Mouse (Mus musculus): ENCODE results near the gene Mecr. TPM values are rescaled to one million over a fixed set of nuclear protein-coding genes. Genes with fewer than 3 reads are reported as not detected.
A peak's percentile ranks its signal among the peaks of the same experiment; 100 is the strongest.

The Mecr gene
- total and polyA plus RNA-seq, 2 experiments = 34.8 to 39.4 TPM

- peaks cover 3% of the 10 kb centered on the region; the same call in 1 of the 2 replicates for H3K79me2 ChIP-seq (ENCODE audit: control insufficient read depth, insufficient read depth, low read length)
- DNase-seq (ENCODE audit: extremely low read depth, low read depth, low spot score) = no peak
- TF ChIP-seq CTCF (IDR thresholded peaks at IDR 0.05; ENCODE audit: low read depth, low read length) (no peak), POLR2A (IDR thresholded peaks at IDR 0.05; ENCODE audit: extremely low read depth, insufficient read depth, low read length) (no peak)
- H3K27ac ChIP-seq (replicated peaks; ENCODE audit: insufficient read depth, low read depth, low read length) = peak overlapping the region; percentile 88
- no peaks in the 10 kb centered on the region for H3K27me3 ChIP-seq (ENCODE audit: control insufficient read depth, insufficient read depth, low read length)
- peaks cover 14% of the 10 kb centered on the region for H3K4me1 ChIP-seq (ENCODE audit: control insufficient read depth, insufficient read depth, low read length)
- no peak overlapping the region for H3K9ac ChIP-seq (ENCODE audit: low read depth, low read length)
- H3K36me3 ChIP-seq (ENCODE audit: control insufficient read depth, insufficient read depth, low read length) = peaks cover 48% of the 10 kb centered on the region
- no peak overlapping the region for H3K4me3 ChIP-seq (ENCODE audit: insufficient read depth, low read depth, low read length)
- WGBS = 29% methylated on average over 6 of the region's 6 CpGs
These were observed 55.9 kb downstream of the Mecr start for GRCm38 (mm10) chr4:131899180-131899554.

GRCm38 (mm10) chr4:131901090-131901489 is 57.8 kb downstream of the Mecr start:
- no peak for TF ChIP-seq CTCF (IDR thresholded peaks at IDR 0.05; ENCODE audit: low read depth, low read length)
- no peak for TF ChIP-seq POLR2A (IDR thresholded peaks at IDR 0.05; ENCODE audit: extremely low read depth, insufficient read depth, low read length)
- WGBS = 95% methylated on average over 15 of the region's 15 CpGs
- Histone ChIP-seq H3K36me3 (ENCODE audit: control insufficient read depth, insufficient read depth, low read length) (peaks cover 39% of the 10 kb centered on the region), H3K27me3 (ENCODE audit: control insufficient read depth, insufficient read depth, low read length) (no peaks in the 10 kb centered on the region), H3K9ac (ENCODE audit: low read depth, low read length) (no peak overlapping the region), H3K79me2 (ENCODE audit: control insufficient read depth, insufficient read depth, low read length) (peaks cover 3% of the 10 kb centered on the region; the same call in 1 of the 2 replicates), H3K27ac (replicated peaks; ENCODE audit: insufficient read depth, low read depth, low read length) (no peak overlapping the region), H3K4me3 (ENCODE audit: insufficient read depth, low read depth, low read length) (no peak overlapping the region), H3K4me1 (ENCODE audit: control insufficient read depth, insufficient read depth, low read length) (peaks cover 15% of the 10 kb centered on the region)
- no peak for DNase-seq (ENCODE audit: extremely low read depth, low read depth, low spot score)

DNA sequence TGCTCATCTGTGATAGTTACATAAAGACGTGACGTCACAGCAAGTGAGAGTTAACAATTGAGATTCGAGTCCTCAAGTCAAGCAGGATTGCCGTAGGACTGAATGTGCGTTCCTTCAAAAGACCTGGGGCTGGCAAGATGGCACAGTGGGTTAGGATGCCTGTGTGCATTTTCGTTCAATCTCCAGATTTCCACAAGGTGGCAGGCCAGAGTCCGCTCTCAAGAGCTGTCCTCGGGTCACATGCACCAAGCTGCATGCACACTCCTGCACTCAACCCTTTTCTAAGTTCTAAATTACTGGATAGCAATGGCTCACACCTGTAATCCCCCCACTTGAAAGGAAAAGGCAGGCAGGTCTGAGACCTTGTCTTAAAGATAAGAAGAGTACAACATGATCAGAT is 61.2 kb downstream of the Mecr start:
- Histone ChIP-seq H3K27ac (replicated peaks; ENCODE audit: insufficient read depth, low read depth, low read length) (no peak overlapping the region), H3K4me3 (ENCODE audit: insufficient read depth, low read depth, low read length) (no peak overlapping the region), H3K4me1 (ENCODE audit: control insufficient read depth, insufficient read depth, low read length) (peaks cover 5% of the 10 kb centered on the region; the same call in 1 of the 2 replicates), H3K9ac (ENCODE audit: low read depth, low read length) (no peak overlapping the region), H3K27me3 (ENCODE audit: control insufficient read depth, insufficient read depth, low read length) (no peaks in the 10 kb centered on the region), H3K36me3 (ENCODE audit: control insufficient read depth, insufficient read depth, low read length) (peaks cover 26% of the 10 kb centered on the region), H3K79me2 (ENCODE audit: control insufficient read depth, insufficient read depth, low read length) (no peaks in the 10 kb centered on the region)
- DNase-seq (ENCODE audit: extremely low read depth, low read depth, low spot score) = peak; percentile 53
- peak; percentile 82 for TF ChIP-seq CTCF (IDR thresholded peaks at IDR 0.05; ENCODE audit: low read depth, low read length)
- TF ChIP-seq POLR2A (IDR thresholded peaks at IDR 0.05; ENCODE audit: extremely low read depth, insufficient read depth, low read length) = no peak
- WGBS = 62% methylated on average over 8 of the region's 8 CpGs

DNA sequence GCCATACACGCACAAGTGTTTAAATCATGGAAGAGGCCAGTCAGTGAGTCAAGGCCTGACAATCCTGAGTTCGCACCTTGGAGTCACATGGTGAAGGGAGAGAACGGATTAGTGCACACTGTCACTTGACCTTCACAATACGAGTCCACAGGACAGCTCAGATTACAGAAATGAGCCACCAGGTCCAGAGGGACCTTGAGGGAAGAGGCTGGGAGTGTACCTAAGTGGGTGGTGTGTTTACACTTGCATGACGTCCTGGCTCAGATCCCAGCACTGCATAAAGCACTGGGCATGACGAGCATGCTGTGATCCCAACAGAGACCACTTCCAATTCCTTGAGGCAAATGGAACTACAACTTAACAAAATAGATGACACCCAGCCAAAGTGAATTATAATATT is 63.2 kb downstream of the Mecr start:
- WGBS = 37% methylated on average over 6 of the region's 6 CpGs
- Histone ChIP-seq H3K9ac (ENCODE audit: low read depth, low read length) (no peak overlapping the region), H3K79me2 (ENCODE audit: control insufficient read depth, insufficient read depth, low read length) (no peaks in the 10 kb centered on the region), H3K36me3 (ENCODE audit: control insufficient read depth, insufficient read depth, low read length) (peaks cover 7% of the 10 kb centered on the region), H3K27ac (replicated peaks; ENCODE audit: insufficient read depth, low read depth, low read length) (peak overlapping the region; percentile 22; the same call in 1 of the 2 replicates), H3K4me1 (ENCODE audit: control insufficient read depth, insufficient read depth, low read length) (peaks cover 13% of the 10 kb centered on the region; the same call in 1 of the 2 replicates), H3K27me3 (ENCODE audit: control insufficient read depth, insufficient read depth, low read length) (no peaks in the 10 kb centered on the region), H3K4me3 (ENCODE audit: insufficient read depth, low read depth, low read length) (no peak overlapping the region)
- DNase-seq (ENCODE audit: extremely low read depth, low read depth, low spot score) = peak; percentile 74
- TF ChIP-seq CTCF (IDR thresholded peaks at IDR 0.05; ENCODE audit: low read depth, low read length) (no peak), POLR2A (IDR thresholded peaks at IDR 0.05; ENCODE audit: extremely low read depth, insufficient read depth, low read length) (no peak)

- peaks cover 13% of the 10 kb centered on the region; the same call in 1 of the 2 replicates for H3K4me1 ChIP-seq (ENCODE audit: control insufficient read depth, insufficient read depth, low read length)
- no peak for DNase-seq (ENCODE audit: extremely low read depth, low read depth, low spot score)
- no peaks in the 10 kb centered on the region for H3K27me3 ChIP-seq (ENCODE audit: control insufficient read depth, insufficient read depth, low read length)
- H3K27ac ChIP-seq (replicated peaks; ENCODE audit: insufficient read depth, low read depth, low read length) = no peak overlapping the region
- TF ChIP-seq CTCF (IDR thresholded peaks at IDR 0.05; ENCODE audit: low read depth, low read length) (peak; percentile 54; the same call in 1 of the 2 replicates), POLR2A (IDR thresholded peaks at IDR 0.05; ENCODE audit: extremely low read depth, insufficient read depth, low read length) (no peak)
- no peaks in the 10 kb centered on the region; the same call in 1 of the 2 replicates for H3K36me3 ChIP-seq (ENCODE audit: control insufficient read depth, insufficient read depth, low read length)
- WGBS = 98% methylated on average over 3 of the region's 3 CpGs
- H3K4me3 ChIP-seq (ENCODE audit: insufficient read depth, low read depth, low read length) = no peak overlapping the region
- H3K79me2 ChIP-seq (ENCODE audit: control insufficient read depth, insufficient read depth, low read length) = no peaks in the 10 kb centered on the region
- H3K9ac ChIP-seq (ENCODE audit: low read depth, low read length) = no peak overlapping the region
These were observed 64.6 kb downstream of the Mecr start for GRCm38 (mm10) chr4:131907912-131908311.

DNA sequence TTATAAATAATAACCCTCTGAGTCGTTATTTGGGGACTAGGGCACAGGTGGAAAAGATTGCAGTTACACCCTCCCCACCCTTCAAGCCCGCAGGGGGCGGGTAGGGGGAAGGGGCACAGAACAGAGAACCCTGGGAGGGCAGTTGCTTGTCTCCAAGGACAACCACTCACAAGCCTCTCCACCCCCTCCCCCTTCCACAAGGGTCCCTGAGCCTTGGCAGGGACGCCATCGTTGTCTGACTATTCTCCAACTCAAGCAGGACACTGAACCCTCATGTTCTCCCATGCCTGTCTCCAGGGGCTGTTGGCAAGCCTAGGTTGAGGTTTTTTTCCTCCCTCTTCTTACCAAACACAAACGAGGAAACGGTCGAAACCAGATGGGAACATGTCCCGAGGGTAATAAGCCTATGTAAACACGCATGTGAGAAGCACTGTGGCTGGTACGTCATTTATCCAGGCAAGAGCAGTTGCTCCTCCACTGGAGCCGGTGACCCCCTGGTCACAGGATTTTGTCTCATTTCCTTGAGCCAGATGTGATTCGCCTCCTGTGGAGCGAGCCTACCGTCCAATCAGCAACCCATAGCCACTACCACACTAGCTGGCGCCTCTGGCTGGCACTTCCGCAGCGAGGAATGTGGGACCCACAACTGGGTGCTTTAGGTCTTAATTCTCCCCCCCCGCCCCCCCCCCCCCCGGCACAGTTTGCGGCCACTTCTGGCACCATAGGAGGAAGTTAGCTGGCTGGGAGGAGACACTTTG is 67.1 kb downstream of the Mecr start:
- peak overlapping the region; percentile 25; the same call in 1 of the 2 replicates for H3K4me3 ChIP-seq (ENCODE audit: insufficient read depth, low read depth, low read length)
- H3K36me3 ChIP-seq (ENCODE audit: control insufficient read depth, insufficient read depth, low read length) = no peaks in the 10 kb centered on the region
- no peaks in the 10 kb centered on the region for H3K27me3 ChIP-seq (ENCODE audit: control insufficient read depth, insufficient read depth, low read length)
- peaks cover 13% of the 10 kb centered on the region; the same call in 1 of the 2 replicates for H3K4me1 ChIP-seq (ENCODE audit: control insufficient read depth, insufficient read depth, low read length)
- WGBS = 7% methylated on average over 19 of the region's 21 CpGs
- peak; percentile 85 for DNase-seq (ENCODE audit: extremely low read depth, low read depth, low spot score)
- peak overlapping the region; percentile 51 for H3K27ac ChIP-seq (replicated peaks; ENCODE audit: insufficient read depth, low read depth, low read length)
- no peaks in the 10 kb centered on the region for H3K79me2 ChIP-seq (ENCODE audit: control insufficient read depth, insufficient read depth, low read length)
- peak overlapping the region; percentile 65 for H3K9ac ChIP-seq (ENCODE audit: low read depth, low read length)
- TF ChIP-seq POLR2A (IDR thresholded peaks at IDR 0.05; ENCODE audit: extremely low read depth, insufficient read depth, low read length) (no peak), CTCF (IDR thresholded peaks at IDR 0.05; ENCODE audit: low read depth, low read length) (no peak)
